Mouse (Mus musculus) lung, embryonic 14.5 days (tissue): Measurements from ENCODE around the gene Snx10. TPM values are rescaled to one million over a fixed set of nuclear protein-coding genes. Genes with fewer than 3 reads are reported as not detected.

Source experiments
- ATAC-seq: fragments of 200-750 bp; cut with Nextera tagmentation; 2 replicates; pipeline ENCODE4 v1.8.0; 2017; ENCODE audit warnings: mild to moderate bottlenecking, moderate TSS enrichment, moderate library complexity; ENCODE audit not compliant: insufficient read depth
- DNase-seq: peaks from one replicate; pipeline ENCODE4 v3.0.0-alpha.2; 2015
- H3K27ac ChIP-seq: fragments of 300-500 bp; sonication (generic); 2 replicates; pipeline ENCODE4 v1.5.1; 2014; ENCODE audit warnings: low read depth, mild to moderate bottlenecking, moderate library complexity
- H3K27me3 ChIP-seq: fragments of 300-500 bp; sonication (generic); 2 replicates; pipeline ENCODE4 v1.6.1; 2014; ENCODE audit warnings: low read length, control low read depth; ENCODE audit not compliant: insufficient read depth
- H3K36me3 ChIP-seq: fragments of 300-500 bp; sonication (generic); 2 replicates; pipeline ENCODE4 v1.6.1; 2014; ENCODE audit warnings: control low read depth; ENCODE audit not compliant: insufficient read depth
- H3K4me1 ChIP-seq: fragments of 300-500 bp; sonication (generic); 2 replicates; pipeline ENCODE4 v1.6.1; 2014; ENCODE audit warnings: antibody characterized with exemption, control low read depth; ENCODE audit not compliant: insufficient read depth
- H3K4me2 ChIP-seq: fragments of 300-500 bp; sonication (generic); 2 replicates; pipeline ENCODE4 v1.6.1; 2014; ENCODE audit warnings: mild to moderate bottlenecking
- H3K4me3 ChIP-seq: fragments of 300-500 bp; sonication (generic); 2 replicates; pipeline ENCODE4 v1.5.1; 2014; ENCODE audit warnings: low read depth, low read length
- H3K9ac ChIP-seq: fragments of 300-500 bp; sonication (generic); 2 replicates; pipeline ENCODE4 v1.6.1; 2014
- H3K9me3 ChIP-seq: fragments of 300-500 bp; sonication (generic); 2 replicates; pipeline ENCODE4 v1.6.1; 2016; ENCODE audit warnings: low read depth, low read length, control low read depth
- CTCF ChIP-seq: IDR thresholded peaks from 2 replicates; pipeline ENCODE4 v1.5.1; 2016; ENCODE audit warnings: antibody characterized with exemption, low read depth
- WGBS: fragments of 180-500 bp; shearing (Covaris S2); extraction: QIAGEN DNeasy Blood & Tissue Kit; methylation state at CpG from one replicate; pipeline ENCODE4 v1.1.7; 2014; 5-methylcytosine and 5-hydroxymethylcytosine counted together
- polyA plus RNA-seq: library from polyadenylated mRNA; unstranded; fragments of >200 nt; fragmentation: Nextera tagmentation; extraction: Ambion mirVana; gene quantifications from 2 replicates; pipeline ENCODE4 v1.2.1, GENCODE M21; 2014

The Snx10 gene
- polyA plus RNA-seq, 1 experiment from 2014 or later: 11.3 TPM

- no peaks in the 10 kb centered on the region for H3K4me1 ChIP-seq
- H3K9ac ChIP-seq: no peak overlapping the region
- no peaks in the 10 kb centered on the region for H3K27me3 ChIP-seq
- no peaks in the 10 kb centered on the region for H3K36me3 ChIP-seq
- ATAC-seq: no peak
- DNase-seq: peak; percentile 90
- H3K4me3 ChIP-seq: no peak overlapping the region
- no peak overlapping the region for H3K4me2 ChIP-seq
- WGBS: 23% methylated on average over 8 of the region's 8 CpGs
- TF ChIP-seq CTCF: peak; percentile 87
- no peak overlapping the region for H3K27ac ChIP-seq
- no peaks in the 10 kb centered on the region for H3K9me3 ChIP-seq
Measured at GRCm38 (mm10) chr6:51585980-51586379, 62.3 kb downstream of the Snx10 start.

- H3K27ac ChIP-seq: no peak overlapping the region
- TF ChIP-seq CTCF: no peak
- H3K9me3 ChIP-seq: no peaks in the 10 kb centered on the region
- H3K4me2 ChIP-seq: no peak overlapping the region
- no peaks in the 10 kb centered on the region for H3K4me1 ChIP-seq
- no peaks in the 10 kb centered on the region for H3K27me3 ChIP-seq
- H3K4me3 ChIP-seq: no peak overlapping the region
- no peak overlapping the region for H3K9ac ChIP-seq
- DNase-seq: no peak
- H3K36me3 ChIP-seq: no peaks in the 10 kb centered on the region
- no peak for ATAC-seq
- WGBS: 77% methylated on average over 3 of the region's 3 CpGs
Measured at GRCm38 (mm10) chr6:51587266-51587665, 63.6 kb downstream of the Snx10 start.

- no peak for TF ChIP-seq CTCF
- H3K4me1 ChIP-seq: peaks cover 3% of the 10 kb centered on the region; the same call in 1 of the 2 replicates
- no peak overlapping the region for H3K9ac ChIP-seq
- peak overlapping the region; percentile 74; the same call in 1 of the 2 replicates for H3K27ac ChIP-seq
- no peak overlapping the region for H3K4me2 ChIP-seq
- H3K36me3 ChIP-seq: no peaks in the 10 kb centered on the region
- H3K4me3 ChIP-seq: no peak overlapping the region
- WGBS: 37% methylated on average over 1 of the region's 1 CpGs
- DNase-seq (peak; percentile 64), ATAC-seq (no peak)
- no peaks in the 10 kb centered on the region for H3K9me3 ChIP-seq
- no peaks in the 10 kb centered on the region for H3K27me3 ChIP-seq
Measured at GRCm38 (mm10) chr6:51591264-51591663, 67.6 kb downstream of the Snx10 start.

- Histone ChIP-seq H3K9me3 (no peaks in the 10 kb centered on the region), H3K9ac (peak overlapping the region; percentile 48; the same call in 1 of the 2 replicates), H3K36me3 (no peaks in the 10 kb centered on the region), H3K4me3 (peak overlapping the region; percentile 41; the same call in 1 of the 2 replicates), H3K27ac (peak overlapping the region; percentile 74; the same call in 1 of the 2 replicates), H3K27me3 (no peaks in the 10 kb centered on the region), H3K4me1 (peaks cover 3% of the 10 kb centered on the region; the same call in 1 of the 2 replicates), H3K4me2 (peak overlapping the region; percentile 88)
- DNase-seq: no peak
- TF ChIP-seq CTCF: no peak
- 30% methylated on average over 3 of the region's 3 CpGs for WGBS
- ATAC-seq: no peak
Measured at GRCm38 (mm10) chr6:51591844-51592243, 68.1 kb downstream of the Snx10 start.

GRCm38 (mm10) chr6:51592356-51593115 is 68.8 kb downstream of the Snx10 start:
- peak; percentile 97 for TF ChIP-seq CTCF
- Histone ChIP-seq H3K27ac (peak overlapping the region; percentile 74), H3K4me3 (peak overlapping the region; percentile 41), H3K9me3 (no peaks in the 10 kb centered on the region), H3K9ac (peak overlapping the region; percentile 48), H3K27me3 (no peaks in the 10 kb centered on the region), H3K36me3 (no peaks in the 10 kb centered on the region), H3K4me1 (peaks cover 3% of the 10 kb centered on the region; the same call in 1 of the 2 replicates), H3K4me2 (peak overlapping the region; percentile 88)
- ATAC-seq (peak; percentile 73), DNase-seq (peak; percentile 88)
- 1% methylated on average over 45 of the region's 45 CpGs for WGBS

- no peaks in the 10 kb centered on the region for H3K36me3 ChIP-seq
- no peak for TF ChIP-seq CTCF
- H3K4me1 ChIP-seq: peaks cover 3% of the 10 kb centered on the region; the same call in 1 of the 2 replicates
- no peak overlapping the region for H3K4me3 ChIP-seq
- no peak for ATAC-seq
- 68% methylated on average over 10 of the region's 10 CpGs for WGBS
- H3K9ac ChIP-seq: no peak overlapping the region
- no peak overlapping the region for H3K4me2 ChIP-seq
- H3K27me3 ChIP-seq: no peaks in the 10 kb centered on the region
- no peak for DNase-seq
- no peak overlapping the region for H3K27ac ChIP-seq
- H3K9me3 ChIP-seq: no peaks in the 10 kb centered on the region
Measured at GRCm38 (mm10) chr6:51593446-51594035, 69.8 kb downstream of the Snx10 start.

GRCm38 (mm10) chr6:51594516-51594915 is 70.8 kb downstream of the Snx10 start:
- H3K27ac ChIP-seq: peak overlapping the region; percentile 63; the same call in 1 of the 2 replicates
- H3K4me1 ChIP-seq: peaks cover 3% of the 10 kb centered on the region; the same call in 1 of the 2 replicates
- DNase-seq (peak; percentile 55), ATAC-seq (peak; percentile 65; the same call in 1 of the 2 replicates)
- WGBS: 21% methylated on average over 4 of the region's 4 CpGs
- H3K9ac ChIP-seq: no peak overlapping the region
- H3K9me3 ChIP-seq: no peaks in the 10 kb centered on the region
- H3K27me3 ChIP-seq: no peaks in the 10 kb centered on the region
- TF ChIP-seq CTCF: no peak
- H3K4me2 ChIP-seq: no peak overlapping the region
- no peak overlapping the region for H3K4me3 ChIP-seq
- no peaks in the 10 kb centered on the region for H3K36me3 ChIP-seq
